Mouse (Mus musculus) lung, embryonic 15.5 days (tissue): ENCODE measurements around the gene Robo2. TPM values are rescaled to one million over a fixed set of nuclear protein-coding genes. Genes with fewer than 3 reads are reported as not detected.
"Not testable (repeated sequence)": the region's sequence is repeated elsewhere in the genome, so short reads cannot be mapped to it uniquely, and the experiment has no call there.

ENCODE experiments used
- ATAC-seq: fragments of 200-750 bp; cut with Nextera tagmentation; 2 replicates; pipeline ENCODE4 v1.8.0; 2017; ENCODE audit warnings: moderate number of reproducible peaks, borderline replicate concordance; ENCODE audit not compliant: low FRiP score, low TSS enrichment; ENCODE audit errors: extremely low read depth
- H3K27ac ChIP-seq: fragments of 300-500 bp; sonication (generic); 2 replicates; pipeline ENCODE4 v1.5.1; 2015; ENCODE audit warnings: moderate library complexity, mild to moderate bottlenecking, inconsistent platforms
- H3K27me3 ChIP-seq: fragments of 300-500 bp; sonication (generic); 2 replicates; pipeline ENCODE4 v1.6.1; 2015; ENCODE audit warnings: inconsistent platforms
- H3K36me3 ChIP-seq: fragments of 300-500 bp; sonication (generic); 2 replicates; pipeline ENCODE4 v1.6.1; 2015; ENCODE audit warnings: inconsistent platforms
- H3K4me1 ChIP-seq: fragments of 300-500 bp; sonication (generic); 2 replicates; pipeline ENCODE4 v1.6.1; 2015; ENCODE audit warnings: inconsistent platforms
- H3K4me2 ChIP-seq: fragments of 300-500 bp; sonication (generic); 2 replicates; pipeline ENCODE4 v1.6.1; 2015; ENCODE audit warnings: inconsistent platforms, mild to moderate bottlenecking, moderate library complexity
- H3K4me3 ChIP-seq: fragments of 300-500 bp; sonication (generic); 2 replicates; pipeline ENCODE4 v1.5.1; 2015; ENCODE audit warnings: mild to moderate bottlenecking, inconsistent platforms
- H3K9ac ChIP-seq: fragments of 300-500 bp; sonication (generic); 2 replicates; pipeline ENCODE4 v1.6.1; 2015; ENCODE audit warnings: inconsistent platforms
- H3K9me3 ChIP-seq: fragments of 300-500 bp; sonication (generic); 2 replicates; pipeline ENCODE4 v1.6.1; 2016; ENCODE audit warnings: inconsistent platforms
- WGBS: fragments of 180-500 bp; shearing (Covaris S2); methylation state at CpG from one replicate; pipeline ENCODE4 v1.1.7; 2015; 5-methylcytosine and 5-hydroxymethylcytosine counted together
- polyA plus RNA-seq: library from polyadenylated mRNA; unstranded; fragments of >200 nt; fragmentation: Nextera tagmentation; extraction: Ambion mirVana; gene quantifications from 2 replicates; pipeline ENCODE4 v1.2.1, GENCODE M21; 2015

Gene Robo2
- polyA plus RNA-seq, 1 experiment from 2014 or later = 38.8 TPM

- Histone ChIP-seq H3K27ac (0 out of 2 replicates have a peak overlapping the region, but pooled peaks have one; percentile 54), H3K4me3 (no peak overlapping the region), H3K4me2 (no peak overlapping the region), H3K36me3 (no peaks in the 10 kb centered on the region), H3K9ac (no peak overlapping the region), H3K9me3 (no peaks in the 10 kb centered on the region), H3K4me1 (no peaks in the 10 kb centered on the region), H3K27me3 (no peaks in the 10 kb centered on the region)
- no peak for ATAC-seq
- 69% methylated on average over 1 of the region's 1 CpGs for WGBS
Measured at GRCm38 (mm10) chr16:74056210-74056609, 355.4 kb downstream of the Robo2 start.

GRCm38 (mm10) chr16:74055061-74055751, 356.4 kb downstream of the Robo2 start:
- Histone ChIP-seq H3K9ac (no peak overlapping the region), H3K27ac (peak overlapping the region; percentile 54), H3K27me3 (no peaks in the 10 kb centered on the region), H3K4me1 (no peaks in the 10 kb centered on the region), H3K4me2 (no peak overlapping the region), H3K4me3 (no peak overlapping the region), H3K9me3 (no peaks in the 10 kb centered on the region), H3K36me3 (no peaks in the 10 kb centered on the region)
- peak; percentile 90 for ATAC-seq
- WGBS = 34% methylated on average over 10 of the region's 10 CpGs

- Histone ChIP-seq H3K4me1 (no peaks in the 10 kb centered on the region), H3K9me3 (no peaks in the 10 kb centered on the region), H3K27me3 (no peaks in the 10 kb centered on the region), H3K9ac (no peak overlapping the region), H3K4me3 (no peak overlapping the region), H3K4me2 (no peak overlapping the region), H3K27ac (no peak overlapping the region), H3K36me3 (no peaks in the 10 kb centered on the region)
- WGBS = 81% methylated on average over 5 of the region's 5 CpGs
- no peak for ATAC-seq
Measured at GRCm38 (mm10) chr16:74049467-74049866, 362.2 kb downstream of the Robo2 start.

GRCm38 (mm10) chr16:74048980-74049379, 362.6 kb downstream of the Robo2 start:
- Histone ChIP-seq H3K36me3 (no peaks in the 10 kb centered on the region), H3K9ac (no peak overlapping the region), H3K4me1 (no peaks in the 10 kb centered on the region), H3K4me3 (no peak overlapping the region), H3K27ac (no peak overlapping the region), H3K4me2 (no peak overlapping the region), H3K27me3 (no peaks in the 10 kb centered on the region), H3K9me3 (no peaks in the 10 kb centered on the region)
- ATAC-seq = no peak
- 75% methylated on average over 6 of the region's 6 CpGs for WGBS

GRCm38 (mm10) chr16:74047232-74047631, 364.4 kb downstream of the Robo2 start:
- WGBS = 41% methylated on average over 3 of the region's 3 CpGs
- H3K4me2 ChIP-seq = no peak overlapping the region
- no peak for ATAC-seq

GRCm38 (mm10) chr16:74040797-74041196, 370.8 kb downstream of the Robo2 start:
- 79% methylated on average over 2 of the region's 2 CpGs for WGBS
- H3K4me2 ChIP-seq, H3K27me3 ChIP-seq, ATAC-seq, H3K4me1 ChIP-seq, H3K36me3 ChIP-seq, H3K27ac ChIP-seq, H3K4me3 ChIP-seq, H3K9ac ChIP-seq, H3K9me3 ChIP-seq: not testable (repeated sequence)

More at GRCm38 (mm10) chr16:74047232-74047631, 364.4 kb downstream of the Robo2 start:
- Histone ChIP-seq H3K36me3 (no peaks in the 10 kb centered on the region), H3K27me3 (no peaks in the 10 kb centered on the region), H3K4me1 (no peaks in the 10 kb centered on the region), H3K9me3 (no peaks in the 10 kb centered on the region), H3K27ac (no peak overlapping the region), H3K4me3 (no peak overlapping the region), H3K9ac (no peak overlapping the region)

- Histone ChIP-seq H3K4me1 (no peaks in the 10 kb centered on the region), H3K4me2 (no peak overlapping the region), H3K36me3 (no peaks in the 10 kb centered on the region), H3K4me3 (no peak overlapping the region), H3K9ac (no peak overlapping the region), H3K9me3 (no peaks in the 10 kb centered on the region), H3K27me3 (no peaks in the 10 kb centered on the region), H3K27ac (no peak overlapping the region)
- no peak for ATAC-seq
- WGBS = 58% methylated on average over 4 of the region's 4 CpGs
Measured at GRCm38 (mm10) chr16:74027822-74028221, 383.8 kb downstream of the Robo2 start.

- WGBS = 14% methylated on average over 1 of the region's 1 CpGs
- 0 out of 2 replicates have a peak overlapping the region, but pooled peaks have one; percentile 3 for H3K27ac ChIP-seq
- ATAC-seq = peak; percentile 90; the same call in 1 of the 2 replicates
- no peaks in the 10 kb centered on the region for H3K9me3 ChIP-seq
- no peak overlapping the region for H3K9ac ChIP-seq
- no peaks in the 10 kb centered on the region for H3K4me1 ChIP-seq
- no peak overlapping the region for H3K4me3 ChIP-seq
- H3K4me2 ChIP-seq = no peak overlapping the region
- no peaks in the 10 kb centered on the region for H3K36me3 ChIP-seq
- no peaks in the 10 kb centered on the region for H3K27me3 ChIP-seq
Measured at GRCm38 (mm10) chr16:74022281-74022978, 389.2 kb downstream of the Robo2 start.

- no peaks in the 10 kb centered on the region for H3K9me3 ChIP-seq
- 86% methylated on average over 3 of the region's 3 CpGs for WGBS
- H3K9ac ChIP-seq = no peak overlapping the region
- ATAC-seq = no peak
- H3K27ac ChIP-seq = no peak overlapping the region
- no peaks in the 10 kb centered on the region for H3K27me3 ChIP-seq
- H3K36me3 ChIP-seq = no peaks in the 10 kb centered on the region
- H3K4me2 ChIP-seq = no peak overlapping the region
- no peaks in the 10 kb centered on the region for H3K4me1 ChIP-seq
- H3K4me3 ChIP-seq = no peak overlapping the region
Measured at GRCm38 (mm10) chr16:74005767-74006166, 405.9 kb downstream of the Robo2 start.

- no peaks in the 10 kb centered on the region for H3K4me1 ChIP-seq
- no peak for ATAC-seq
- no peak overlapping the region for H3K9ac ChIP-seq
- 42% methylated on average over 2 of the region's 2 CpGs for WGBS
- H3K36me3 ChIP-seq = no peaks in the 10 kb centered on the region
- no peaks in the 10 kb centered on the region for H3K9me3 ChIP-seq
- H3K4me3 ChIP-seq = no peak overlapping the region
- no peak overlapping the region for H3K27ac ChIP-seq
- no peak overlapping the region for H3K4me2 ChIP-seq
- no peaks in the 10 kb centered on the region for H3K27me3 ChIP-seq
Measured at GRCm38 (mm10) chr16:74001331-74001730, 410.3 kb downstream of the Robo2 start.

- Histone ChIP-seq H3K27ac (no peak overlapping the region), H3K27me3 (no peaks in the 10 kb centered on the region), H3K4me3 (no peak overlapping the region), H3K9me3 (no peaks in the 10 kb centered on the region), H3K36me3 (no peaks in the 10 kb centered on the region), H3K4me2 (no peak overlapping the region), H3K4me1 (no peaks in the 10 kb centered on the region), H3K9ac (no peak overlapping the region)
- WGBS = 68% methylated on average over 6 of the region's 6 CpGs
- ATAC-seq = no peak
Measured at GRCm38 (mm10) chr16:73991212-73991611, 420.4 kb downstream of the Robo2 start.

- Histone ChIP-seq H3K4me3 (no peak overlapping the region), H3K9ac (no peak overlapping the region), H3K4me1 (peaks cover 2% of the 10 kb centered on the region; the same call in 1 of the 2 replicates), H3K9me3 (no peaks in the 10 kb centered on the region), H3K4me2 (no peak overlapping the region), H3K36me3 (no peaks in the 10 kb centered on the region), H3K27me3 (no peaks in the 10 kb centered on the region), H3K27ac (no peak overlapping the region)
- ATAC-seq = no peak
- whole genome bisulfite sequencing = 81% methylated on average over 7 of the region's 7 CpGs
Measured at GRCm38 (mm10) chr16:73969573-73969972, 442.1 kb downstream of the Robo2 start.
